Mouse (Mus musculus): ENCODE results near the gene Spg21. TPM values are rescaled to one million over a fixed set of nuclear protein-coding genes. Genes with fewer than 3 reads are reported as not detected.

The Spg21 gene
- total RNA-seq, 2 experiments from 2014 or later: 23.8 to 29.2 TPM

- peak; percentile 41 for DNase-seq
- intact Hi-C loops (cut with DNase I; ENCODE audit: low total_unique reads): no loop called here
Measured at GRCm38 (mm10) chr9:65464161-65464560, 3.4 kb downstream of the Spg21 start.

GRCm38 (mm10) chr9:65465241-65465640, 4.5 kb downstream of the Spg21 start:
- intact Hi-C loops (cut with DNase I; ENCODE audit: low total_unique reads): no loop called here
- no peak for DNase-seq

GRCm38 (mm10) chr9:65467686-65468085, 6.9 kb downstream of the Spg21 start:
- DNase-seq: no peak
- intact Hi-C loops (cut with DNase I; ENCODE audit: low total_unique reads): no loop called here

GRCm38 (mm10) chr9:65472769-65473168, 12.0 kb downstream of the Spg21 start:
- no peak for DNase-seq
- intact Hi-C loops (cut with DNase I; ENCODE audit: low total_unique reads): no loop called here

- no peak for DNase-seq
- intact Hi-C loops (cut with DNase I; ENCODE audit: low total_unique reads): no loop called here
Measured at GRCm38 (mm10) chr9:65479158-65479557, 18.4 kb downstream of the Spg21 start.

- intact Hi-C loops (cut with DNase I; ENCODE audit: low total_unique reads): no loop called here
- DNase-seq: no peak
Measured at GRCm38 (mm10) chr9:65480071-65480470, 19.3 kb downstream of the Spg21 start.

- intact Hi-C loops (cut with DNase I; ENCODE audit: low total_unique reads): no loop called here
- no peak for DNase-seq
Measured at GRCm38 (mm10) chr9:65491476-65491875, 30.7 kb downstream of the Spg21 start.

GRCm38 (mm10) chr9:65492351-65492750, 31.6 kb downstream of the Spg21 start:
- intact Hi-C loops (cut with DNase I; ENCODE audit: low total_unique reads): no loop called here
- DNase-seq: no peak

- no peak for DNase-seq
- intact Hi-C loops (cut with DNase I; ENCODE audit: low total_unique reads): no loop called here
Measured at GRCm38 (mm10) chr9:65492851-65493250, 32.1 kb downstream of the Spg21 start.

GRCm38 (mm10) chr9:65502146-65502545, 41.4 kb downstream of the Spg21 start:
- intact Hi-C loops (cut with DNase I; ENCODE audit: low total_unique reads): no loop called here
- no peak for DNase-seq

GRCm38 (mm10) chr9:65502721-65503505, 42.2 kb downstream of the Spg21 start:
- intact Hi-C loops (cut with DNase I; ENCODE audit: low total_unique reads): no loop called here
- no peak for DNase-seq

GRCm38 (mm10) chr9:65508449-65508848, 47.7 kb downstream of the Spg21 start:
- DNase-seq: no peak
- intact Hi-C loops (cut with DNase I; ENCODE audit: low total_unique reads): no loop called here

- DNase-seq: no peak
- intact Hi-C loops (cut with DNase I; ENCODE audit: low total_unique reads): no loop called here
Measured at GRCm38 (mm10) chr9:65512520-65512919, 51.8 kb downstream of the Spg21 start.

- intact Hi-C loops (cut with DNase I; ENCODE audit: low total_unique reads): no loop called here
- no peak for DNase-seq
Measured at GRCm38 (mm10) chr9:65514431-65514830, 53.7 kb downstream of the Spg21 start.

- no peak for DNase-seq
- intact Hi-C loops (cut with DNase I; ENCODE audit: low total_unique reads): no loop called here
Measured at GRCm38 (mm10) chr9:65514851-65515261, 54.1 kb downstream of the Spg21 start.

GRCm38 (mm10) chr9:65519807-65520504, 59.2 kb downstream of the Spg21 start, which contains the start of gene Ankdd1a:
Ankdd1a (minus strand) TSS chr9:65520193.
- intact Hi-C loops (cut with DNase I; ENCODE audit: low total_unique reads): no loop called here
- DNase-seq: peak; percentile 40

GRCm38 (mm10) chr9:65520505-65520876, 59.7 kb downstream of the Spg21 start:
- DNase-seq: no peak
- intact Hi-C loops (cut with DNase I; ENCODE audit: low total_unique reads): no loop called here

- peak; percentile 84 for DNase-seq
- intact Hi-C loops (cut with DNase I; ENCODE audit: low total_unique reads): loop anchor here (2.0 kb wide), 1 partner anchor 57 kb away; the partner anchor contains the start of gene Plekho2
Measured at GRCm38 (mm10) chr9:65523611-65524364, 63.0 kb downstream of the Spg21 start.

GRCm38 (mm10) chr9:65525445-65526195, 64.9 kb downstream of the Spg21 start:
- intact Hi-C loops (cut with DNase I; ENCODE audit: low total_unique reads): loop anchor here (2.0 kb wide), 1 partner anchor 55 kb away; the partner anchor contains the start of gene Plekho2
- DNase-seq: no peak
